Mouse (Mus musculus) forebrain, embryonic 11.5 days (tissue): ENCODE results near the gene Ndufs2. TPM values are rescaled to one million over a fixed set of nuclear protein-coding genes. Genes with fewer than 3 reads are reported as not detected.

Experiments
- ATAC-seq: fragments of 200-750 bp; cut with Nextera tagmentation; replicated peaks from 2 replicates; pipeline ENCODE4 v1.8.0; 2017; ENCODE audit warnings: moderate TSS enrichment; ENCODE audit not compliant: low FRiP score
- DNase-seq: peaks from one replicate; pipeline ENCODE4 v3.0.0-alpha.2; 2017; ENCODE audit warnings: low spot score
- H3K27ac ChIP-seq: fragments of 300-500 bp; sonication (generic); 2 replicates; pipeline ENCODE4 v1.5.1; 2014; ENCODE audit warnings: low read depth, low read length
- H3K27me3 ChIP-seq: fragments of 300-500 bp; sonication (generic); 2 replicates; pipeline ENCODE4 v1.6.1; 2014; ENCODE audit warnings: mild to moderate bottlenecking, low read length, mixed read lengths; ENCODE audit not compliant: control insufficient read depth, insufficient read depth
- H3K36me3 ChIP-seq: fragments of 300-500 bp; sonication (generic); 2 replicates; pipeline ENCODE4 v1.6.1; 2014; ENCODE audit warnings: mild to moderate bottlenecking, low read length, moderate library complexity, mixed read lengths; ENCODE audit not compliant: control insufficient read depth, insufficient read depth
- H3K4me1 ChIP-seq: fragments of 300-500 bp; sonication (generic); replicated peaks from 2 replicates; pipeline ENCODE4 v1.6.1; 2014; ENCODE audit warnings: low read length, mixed read lengths; ENCODE audit not compliant: control insufficient read depth, insufficient read depth
- H3K4me2 ChIP-seq: fragments of 300-500 bp; sonication (generic); 2 replicates; pipeline ENCODE4 v1.6.1; 2014; ENCODE audit warnings: low read depth, mild to moderate bottlenecking, low read length, moderate library complexity, mixed read lengths; ENCODE audit not compliant: severe bottlenecking
- H3K4me3 ChIP-seq: fragments of 300-500 bp; sonication (generic); 2 replicates; pipeline ENCODE4 v1.5.1; 2014; ENCODE audit warnings: low read depth, low read length
- H3K9ac ChIP-seq: fragments of 300-500 bp; sonication (generic); 2 replicates; pipeline ENCODE4 v1.6.1; 2014; ENCODE audit warnings: low read length
- H3K9me3 ChIP-seq: fragments of 300-500 bp; sonication (generic); 2 replicates; pipeline ENCODE4 v1.6.1; 2016; ENCODE audit warnings: low read length, mixed read lengths; ENCODE audit not compliant: control insufficient read depth
- WGBS: fragments of 180-500 bp; shearing (Covaris S2); extraction: QIAGEN DNeasy Blood & Tissue Kit; methylation state at CpG from one replicate; pipeline ENCODE4 v1.1.7; 2014; 5-methylcytosine and 5-hydroxymethylcytosine counted together
- polyA plus RNA-seq: library from polyadenylated mRNA; unstranded; fragments of >200 nt; fragmentation: Nextera tagmentation; extraction: Ambion mirVana; gene quantifications from 2 replicates; pipeline ENCODE4 v1.2.1, GENCODE M21; 2014

The Ndufs2 gene
- polyA plus RNA-seq, 1 experiment from 2014 or later = 264 TPM

- Histone ChIP-seq H3K36me3 (no peaks in the 10 kb centered on the region), H3K27ac (no peak overlapping the region), H3K4me2 (no peak overlapping the region), H3K27me3 (no peaks in the 10 kb centered on the region), H3K4me1 (peaks cover 2% of the 10 kb centered on the region; the same call in 1 of the 2 replicates), H3K9ac (no peak overlapping the region), H3K9me3 (no peaks in the 10 kb centered on the region), H3K4me3 (no peak overlapping the region)
- DNase-seq (no peak), ATAC-seq (no peak)
- WGBS = 92% methylated on average over 18 of the region's 18 CpGs
Observed at GRCm38 (mm10) chr1:171216241-171216955, 34.8 kb downstream of the Ndufs2 start.

GRCm38 (mm10) chr1:171213801-171214496 lies 37.2 kb downstream of the Ndufs2 start, which contains the start of gene Nr1i3:
Gene Nr1i3, plus strand, starts transcription at chr1:171213970.
- Histone ChIP-seq H3K27ac (no peak within 1 kb of the TSS), H3K9ac (no peak within 1 kb of the TSS), H3K27me3 (no peaks in the 10 kb centered on the region), H3K4me3 (no peak within 1 kb of the TSS), H3K9me3 (no peaks in the 10 kb centered on the region), H3K4me2 (no peak within 1 kb of the TSS), H3K4me1 (no peaks in the 10 kb centered on the region), H3K36me3 (no peaks in the 10 kb centered on the region)
- ATAC-seq (no peak), DNase-seq (no peak)
- WGBS = 71% methylated on average over 10 of the region's 10 CpGs

GRCm38 (mm10) chr1:171212854-171213253 lies 38.3 kb downstream of the Ndufs2 start:
- DNase-seq (no peak), ATAC-seq (no peak)
- Histone ChIP-seq H3K4me3 (no peak overlapping the region), H3K4me2 (no peak overlapping the region), H3K36me3 (no peaks in the 10 kb centered on the region), H3K27ac (no peak overlapping the region), H3K9me3 (no peaks in the 10 kb centered on the region), H3K27me3 (no peaks in the 10 kb centered on the region), H3K4me1 (no peaks in the 10 kb centered on the region), H3K9ac (no peak overlapping the region)
- 63% methylated on average over 3 of the region's 3 CpGs for WGBS

- Histone ChIP-seq H3K27ac (no peak overlapping the region), H3K4me1 (no peaks in the 10 kb centered on the region), H3K36me3 (no peaks in the 10 kb centered on the region), H3K9ac (no peak overlapping the region), H3K9me3 (no peaks in the 10 kb centered on the region), H3K4me2 (no peak overlapping the region), H3K27me3 (no peaks in the 10 kb centered on the region), H3K4me3 (no peak overlapping the region)
- WGBS = 19% methylated on average over 4 of the region's 4 CpGs
- DNase-seq = no peak
- ATAC-seq = no peak
Observed at GRCm38 (mm10) chr1:171209409-171209808, 41.8 kb downstream of the Ndufs2 start.

- H3K4me1 ChIP-seq = no peaks in the 10 kb centered on the region
- no peaks in the 10 kb centered on the region for H3K9me3 ChIP-seq
- H3K4me2 ChIP-seq = no peak overlapping the region
- H3K36me3 ChIP-seq = no peaks in the 10 kb centered on the region
- H3K9ac ChIP-seq = no peak overlapping the region
- H3K27me3 ChIP-seq = no peaks in the 10 kb centered on the region
- no peak overlapping the region for H3K4me3 ChIP-seq
- no peak for ATAC-seq
- no peak for DNase-seq
- WGBS = 70% methylated on average over 6 of the region's 6 CpGs
- H3K27ac ChIP-seq = no peak overlapping the region
Observed at GRCm38 (mm10) chr1:171205704-171206493, 45.3 kb downstream of the Ndufs2 start.

GRCm38 (mm10) chr1:171204249-171204644 lies 46.9 kb downstream of the Ndufs2 start:
- no peak for ATAC-seq
- no peak overlapping the region for H3K4me3 ChIP-seq
- no peaks in the 10 kb centered on the region for H3K36me3 ChIP-seq
- no peaks in the 10 kb centered on the region for H3K27me3 ChIP-seq
- no peak overlapping the region for H3K9ac ChIP-seq
- WGBS = 70% methylated on average over 7 of the region's 7 CpGs
- DNase-seq = no peak
- no peaks in the 10 kb centered on the region for H3K4me1 ChIP-seq
- H3K4me2 ChIP-seq = no peak overlapping the region
- H3K9me3 ChIP-seq = no peaks in the 10 kb centered on the region
- no peak overlapping the region for H3K27ac ChIP-seq

- H3K4me2 ChIP-seq = no peak overlapping the region
- H3K27ac ChIP-seq = no peak overlapping the region
- WGBS = 60% methylated on average over 9 of the region's 11 CpGs
- no peaks in the 10 kb centered on the region for H3K9me3 ChIP-seq
- H3K4me1 ChIP-seq = no peaks in the 10 kb centered on the region
- no peak overlapping the region for H3K9ac ChIP-seq
- no peaks in the 10 kb centered on the region for H3K36me3 ChIP-seq
- H3K4me3 ChIP-seq = no peak overlapping the region
- no peaks in the 10 kb centered on the region for H3K27me3 ChIP-seq
- DNase-seq (no peak), ATAC-seq (no peak)
Observed at GRCm38 (mm10) chr1:171203471-171204248, 47.5 kb downstream of the Ndufs2 start.

- no peaks in the 10 kb centered on the region for H3K9me3 ChIP-seq
- H3K27me3 ChIP-seq = peaks cover 5% of the 10 kb centered on the region; the same call in 1 of the 2 replicates
- H3K4me2 ChIP-seq = no peak overlapping the region
- H3K4me1 ChIP-seq = 0 out of 2 replicates have a peak, but pooled peaks cover 3% of the 10 kb centered on the region
- DNase-seq = no peak
- H3K9ac ChIP-seq = no peak overlapping the region
- H3K27ac ChIP-seq = no peak overlapping the region
- 95% methylated on average over 1 of the region's 1 CpGs for WGBS
- ATAC-seq = no peak
- H3K4me3 ChIP-seq = no peak overlapping the region
- H3K36me3 ChIP-seq = no peaks in the 10 kb centered on the region
Observed at GRCm38 (mm10) chr1:171200769-171201168, 50.4 kb downstream of the Ndufs2 start.
